Mouse (Mus musculus): Measurements from ENCODE around the gene Acot2.
"Not testable (repeated sequence)": the region's sequence is repeated elsewhere in the genome, so short reads cannot be mapped to it uniquely, and the experiment has no call there.

DNA sequence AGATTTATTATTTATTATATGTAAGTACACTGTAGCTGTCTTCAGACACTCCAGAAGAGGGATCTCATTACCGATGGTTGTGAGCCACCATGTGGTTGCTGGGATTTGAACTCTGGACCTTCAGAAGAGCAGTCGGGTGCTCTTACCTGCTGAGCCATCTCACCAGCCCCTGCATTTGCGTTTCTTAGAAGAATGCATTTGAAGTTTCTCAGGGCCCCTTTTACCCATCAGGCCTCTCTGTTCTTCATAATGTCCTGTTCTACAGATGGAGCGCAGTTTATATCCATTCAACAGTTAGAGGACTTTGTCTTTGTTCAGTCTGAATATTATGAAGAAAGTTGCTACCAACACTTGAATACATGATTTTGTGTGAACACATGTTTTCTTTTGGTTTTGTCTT lies 34.6 kb downstream of the Acot2 start:
- TF ChIP-seq CTCF (IDR thresholded peaks at IDR 0.05 in 2 of 3, conservative IDR thresholded peaks at IDR 0.05 in 1 of 3; ENCODE audit: control insufficient read depth in 1 of 3, insufficient read depth in 1 of 3, low read depth in 2 of 3, low read length in 3 of 3, poor library complexity in 1 of 3, severe bottlenecking in 1 of 3); MAFK (IDR thresholded peaks at IDR 0.05; ENCODE audit: borderline replicate concordance, low read depth, low read length); EP300 (IDR thresholded peaks at IDR 0.05; ENCODE audit: low read depth in 1 of 2, low read length in 2 of 2); HCFC1 (IDR thresholded peaks at IDR 0.05; ENCODE audit: low read depth, low read length); POLR2A (IDR thresholded peaks at IDR 0.05; ENCODE audit: control insufficient read depth in 1 of 2, insufficient read depth in 1 of 2, low read depth in 1 of 2, low read length in 2 of 2, poor library complexity in 1 of 2); ZNF384 (IDR thresholded peaks at IDR 0.05; ENCODE audit: low read depth, low read length); E2F4 (IDR thresholded peaks at IDR 0.05; ENCODE audit: borderline replicate concordance, low read depth, low read length); CHD1 (IDR thresholded peaks at IDR 0.05; ENCODE audit: low read depth, low read length); KAT2A (conservative IDR thresholded peaks at IDR 0.05; ENCODE audit: low read depth, low read length); MYC (IDR thresholded peaks at IDR 0.05; ENCODE audit: low read depth, low read length); MEF2A (IDR thresholded peaks at IDR 0.05; ENCODE audit: extremely low read depth, insufficient replicate concordance, low read depth, low read length, poor library complexity, severe bottlenecking); POLR2AphosphoS2 (IDR thresholded peaks at IDR 0.05; ENCODE audit: low read length): not testable (repeated sequence)
